Mouse (Mus musculus) T-cell, adult 2 months (primary cell): ENCODE data around the gene Tcte1.

Source experiments
- DNase-seq: peaks from one replicate; pipeline ENCODE4 v3.0.0; 2022; ENCODE audit warnings: low spot score

The Tcte1 gene

GRCm38 (mm10) chr17:45566360-45567161, 43.3 kb downstream of the Tcte1 start:
- DNase-seq: no peak

GRCm38 (mm10) chr17:45567162-45567601, 43.9 kb downstream of the Tcte1 start:
- DNase-seq: no peak

- no peak for DNase-seq
Measured at GRCm38 (mm10) chr17:45568990-45569389, 45.8 kb downstream of the Tcte1 start.

- DNase-seq: no peak
Measured at GRCm38 (mm10) chr17:45569999-45570398, 46.8 kb downstream of the Tcte1 start.

- peak; percentile 69 for DNase-seq
Measured at GRCm38 (mm10) chr17:45572103-45573086, 49.2 kb downstream of the Tcte1 start.

- peak; percentile 98 for DNase-seq
Measured at GRCm38 (mm10) chr17:45573087-45573779, 50.0 kb downstream of the Tcte1 start, which contains the start of gene Hsp90ab1. Gene Hsp90ab1, minus strand, starts transcription at chr17:45573271.

- DNase-seq: peak; percentile 90
Measured at GRCm38 (mm10) chr17:45573780-45574123, 50.5 kb downstream of the Tcte1 start.

- DNase-seq: peak; percentile 80
Measured at GRCm38 (mm10) chr17:45574129-45574761, 51.0 kb downstream of the Tcte1 start.

GRCm38 (mm10) chr17:45575123-45575897, 52.1 kb downstream of the Tcte1 start:
- DNase-seq: no peak

- no peak for DNase-seq
Measured at GRCm38 (mm10) chr17:45578242-45578641, 55.0 kb downstream of the Tcte1 start.

- peak; percentile 31 for DNase-seq
Measured at GRCm38 (mm10) chr17:45578843-45579242, 55.6 kb downstream of the Tcte1 start.

GRCm38 (mm10) chr17:45579554-45579953, 56.3 kb downstream of the Tcte1 start:
- DNase-seq: no peak

- no peak for DNase-seq
Measured at GRCm38 (mm10) chr17:45580958-45581477, 57.8 kb downstream of the Tcte1 start.

GRCm38 (mm10) chr17:45581567-45581983, 58.3 kb downstream of the Tcte1 start:
- DNase-seq: peak; percentile 77

- no peak for DNase-seq
Measured at GRCm38 (mm10) chr17:45582188-45582587, 59.0 kb downstream of the Tcte1 start.

GRCm38 (mm10) chr17:45582715-45583355, 59.6 kb downstream of the Tcte1 start:
- DNase-seq: no peak

- no peak for DNase-seq
Measured at GRCm38 (mm10) chr17:45584096-45584896, 61.1 kb downstream of the Tcte1 start.

- peak; percentile 63 for DNase-seq
Measured at GRCm38 (mm10) chr17:45584939-45585678, 61.9 kb downstream of the Tcte1 start.
